Mouse (Mus musculus) megakaryocyte, embryonic 14.5 days (primary cell): ENCODE results near the gene Ltbp1. TPM values are rescaled to one million over a fixed set of nuclear protein-coding genes. Genes with fewer than 3 reads are reported as not detected.

Experiments used
- H3K27me3 ChIP-seq: replicated peaks from 2 replicates; pipeline ENCODE3; 2012; ENCODE audit warnings: inconsistent platforms
- H3K36me3 ChIP-seq: replicated peaks from 2 replicates; pipeline ENCODE3; 2012; ENCODE audit warnings: low read length, inconsistent platforms, mixed read lengths
- H3K4me1 ChIP-seq: 2 replicates; pipeline ENCODE4 v1.6.1; 2012; ENCODE audit warnings: inconsistent platforms
- H3K4me3 ChIP-seq: replicated peaks from 2 replicates; pipeline ENCODE3; 2012; ENCODE audit warnings: moderate library complexity, mild to moderate bottlenecking, inconsistent platforms
- H3K9me3 ChIP-seq: 2 replicates; pipeline ENCODE4 v1.6.1; 2012; ENCODE audit warnings: inconsistent platforms
- FLI1 ChIP-seq: IDR thresholded peaks from 2 replicates; pipeline ENCODE4 v1.6.1; 2012; ENCODE audit warnings: low read length, inconsistent platforms, mixed read lengths
- GATA1 ChIP-seq: IDR thresholded peaks from 3 replicates; pipeline ENCODE4 v1.6.1; 2012; ENCODE audit warnings: mixed read lengths, low read length, inconsistent platforms, borderline replicate concordance
- polyA plus RNA-seq: library from polyadenylated mRNA; stranded (reverse); fragments of >175 nt; gene quantifications from 2 replicates; pipeline ENCODE4 v1.2.3, GENCODE M21; 2012; ENCODE audit warnings: low replicate concordance; ENCODE audit not compliant: insufficient read depth

Ltbp1 gene
- polyA plus RNA-seq, 1 experiment, result 30.6 TPM

DNA sequence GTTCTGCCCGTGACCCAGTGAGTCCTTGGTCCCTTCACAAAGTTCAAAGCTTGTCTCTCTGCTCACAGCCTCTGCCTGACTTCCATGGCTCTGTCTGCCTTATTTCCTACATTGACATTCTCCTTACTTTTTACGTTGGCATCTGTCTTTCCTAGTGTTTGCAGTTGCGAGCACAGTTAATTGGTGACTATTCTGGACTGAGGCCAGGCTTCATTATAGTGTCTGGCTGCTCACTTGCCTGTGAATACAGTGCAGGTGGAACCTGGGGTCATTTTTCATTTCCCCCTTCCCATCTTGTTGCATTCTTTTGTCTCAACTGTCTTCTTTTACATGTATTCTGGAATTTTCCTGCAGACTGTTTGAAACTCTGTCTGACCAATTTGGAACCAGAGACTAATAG is 287.6 kb downstream of the Ltbp1 start:
- Histone ChIP-seq H3K9me3 (no peaks in the 10 kb centered on the region), H3K4me1 (no peaks in the 10 kb centered on the region), H3K27me3 (no peaks in the 10 kb centered on the region), H3K4me3 (no peak overlapping the region), H3K36me3 (peaks cover 92% of the 10 kb centered on the region)
- TF ChIP-seq FLI1 (no peak), GATA1 (no peak)

DNA sequence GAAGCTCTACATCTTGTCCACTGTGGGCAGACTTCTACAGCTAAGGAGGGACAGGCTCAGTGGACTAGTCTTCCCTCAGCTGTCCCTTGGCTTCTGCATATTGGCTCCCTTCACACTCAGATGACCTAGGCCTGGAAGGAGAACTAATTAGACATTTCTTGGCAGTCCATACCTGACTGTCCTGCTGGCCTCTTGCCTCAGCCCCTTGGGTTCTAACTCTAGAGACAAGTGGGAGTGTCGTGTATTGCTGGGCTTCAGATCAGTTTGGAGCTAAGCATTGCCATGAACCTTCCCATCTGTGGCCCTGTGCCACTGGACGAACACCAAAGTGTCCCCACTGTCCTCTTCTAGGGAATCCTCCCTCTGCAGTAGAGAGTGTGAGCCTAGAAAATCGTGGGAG is 288.4 kb downstream of the Ltbp1 start:
- H3K4me3 ChIP-seq, result no peak overlapping the region
- H3K9me3 ChIP-seq, result no peaks in the 10 kb centered on the region
- no peaks in the 10 kb centered on the region for H3K27me3 ChIP-seq
- no peaks in the 10 kb centered on the region for H3K4me1 ChIP-seq
- H3K36me3 ChIP-seq, result peaks cover 97% of the 10 kb centered on the region
- TF ChIP-seq FLI1, result no peak
- no peak for TF ChIP-seq GATA1

DNA sequence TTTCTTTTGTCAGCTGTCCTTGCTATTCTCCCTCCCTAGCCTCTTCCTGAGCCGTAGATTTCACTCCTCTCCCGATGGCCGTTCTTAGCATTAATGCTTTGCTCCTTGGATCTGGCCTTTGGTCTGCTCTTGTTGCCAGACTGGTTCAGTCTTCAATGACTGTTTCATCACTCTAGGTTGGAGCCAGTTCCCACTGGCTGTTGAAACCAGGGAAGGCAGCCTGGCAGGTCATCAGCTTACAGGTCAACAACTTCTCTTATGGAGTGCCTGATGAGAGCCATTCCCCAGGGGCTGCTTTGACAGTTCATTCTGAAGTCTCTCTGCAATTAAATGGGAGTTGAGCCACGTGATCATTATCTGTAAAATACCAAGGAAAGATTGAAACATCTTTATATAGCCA is 295.5 kb downstream of the Ltbp1 start:
- Histone ChIP-seq H3K9me3 (no peaks in the 10 kb centered on the region), H3K27me3 (no peaks in the 10 kb centered on the region), H3K4me3 (no peak overlapping the region), H3K4me1 (no peaks in the 10 kb centered on the region; the same call in 1 of the 2 replicates), H3K36me3 (peaks cover 96% of the 10 kb centered on the region)
- TF ChIP-seq FLI1 (no peak), GATA1 (no peak)

DNA sequence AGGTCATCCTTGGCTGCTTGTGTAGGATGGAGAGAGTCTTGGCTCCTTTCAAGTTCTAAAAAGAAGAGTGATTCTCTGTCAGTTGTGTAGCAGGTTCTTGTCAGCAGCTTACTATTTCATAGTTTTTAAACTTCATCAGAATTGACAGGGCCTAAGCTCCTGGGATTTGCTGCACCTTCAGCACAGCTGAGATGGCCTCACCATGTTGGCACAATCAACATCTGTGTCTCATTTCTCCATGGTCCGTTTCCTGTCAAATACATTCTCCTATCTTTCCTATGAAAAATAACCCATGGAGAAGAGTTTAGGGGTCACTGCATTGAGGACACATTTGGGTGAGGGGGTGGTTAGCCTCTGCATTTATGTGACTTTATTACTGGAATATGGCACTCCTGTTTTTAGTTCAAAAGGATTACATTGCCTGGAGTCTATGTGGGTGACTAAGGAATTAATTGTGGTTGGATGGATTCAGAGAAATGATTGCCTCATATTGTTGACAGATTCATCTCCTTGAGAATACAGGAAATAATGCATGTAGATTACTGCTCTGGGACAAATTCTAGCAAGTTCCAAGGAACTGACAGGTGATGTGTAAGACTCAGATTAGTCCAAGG is 299.5 kb downstream of the Ltbp1 start:
- Histone ChIP-seq H3K36me3 (peaks cover 92% of the 10 kb centered on the region), H3K4me3 (no peak overlapping the region), H3K9me3 (no peaks in the 10 kb centered on the region), H3K27me3 (no peaks in the 10 kb centered on the region), H3K4me1 (no peaks in the 10 kb centered on the region; the same call in 1 of the 2 replicates)
- TF ChIP-seq GATA1 (no peak), FLI1 (no peak)

DNA sequence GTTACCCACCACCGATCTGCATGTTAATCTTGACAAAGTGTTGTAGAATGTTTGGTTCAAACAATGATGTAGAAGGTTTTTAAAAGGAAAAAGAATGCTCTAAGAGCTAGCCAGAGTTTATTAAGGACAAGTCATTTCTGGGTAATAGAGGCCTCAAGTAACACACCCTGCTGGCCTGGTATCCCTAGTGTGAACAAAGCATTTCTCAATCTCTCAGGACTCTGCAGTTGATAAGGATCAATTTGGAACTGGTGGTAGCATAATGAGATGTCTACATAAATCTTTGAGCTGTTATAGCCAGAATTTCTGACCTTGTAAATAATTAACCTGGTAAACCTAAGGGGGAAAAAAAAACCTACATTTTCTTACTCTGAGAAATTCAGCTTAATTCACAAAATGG is 300.3 kb downstream of the Ltbp1 start:
- H3K9me3 ChIP-seq, result no peaks in the 10 kb centered on the region
- H3K4me3 ChIP-seq, result no peak overlapping the region
- H3K27me3 ChIP-seq, result no peaks in the 10 kb centered on the region
- TF ChIP-seq FLI1 (no peak), GATA1 (no peak)
- no peaks in the 10 kb centered on the region; the same call in 1 of the 2 replicates for H3K4me1 ChIP-seq
- peaks cover 91% of the 10 kb centered on the region for H3K36me3 ChIP-seq

DNA sequence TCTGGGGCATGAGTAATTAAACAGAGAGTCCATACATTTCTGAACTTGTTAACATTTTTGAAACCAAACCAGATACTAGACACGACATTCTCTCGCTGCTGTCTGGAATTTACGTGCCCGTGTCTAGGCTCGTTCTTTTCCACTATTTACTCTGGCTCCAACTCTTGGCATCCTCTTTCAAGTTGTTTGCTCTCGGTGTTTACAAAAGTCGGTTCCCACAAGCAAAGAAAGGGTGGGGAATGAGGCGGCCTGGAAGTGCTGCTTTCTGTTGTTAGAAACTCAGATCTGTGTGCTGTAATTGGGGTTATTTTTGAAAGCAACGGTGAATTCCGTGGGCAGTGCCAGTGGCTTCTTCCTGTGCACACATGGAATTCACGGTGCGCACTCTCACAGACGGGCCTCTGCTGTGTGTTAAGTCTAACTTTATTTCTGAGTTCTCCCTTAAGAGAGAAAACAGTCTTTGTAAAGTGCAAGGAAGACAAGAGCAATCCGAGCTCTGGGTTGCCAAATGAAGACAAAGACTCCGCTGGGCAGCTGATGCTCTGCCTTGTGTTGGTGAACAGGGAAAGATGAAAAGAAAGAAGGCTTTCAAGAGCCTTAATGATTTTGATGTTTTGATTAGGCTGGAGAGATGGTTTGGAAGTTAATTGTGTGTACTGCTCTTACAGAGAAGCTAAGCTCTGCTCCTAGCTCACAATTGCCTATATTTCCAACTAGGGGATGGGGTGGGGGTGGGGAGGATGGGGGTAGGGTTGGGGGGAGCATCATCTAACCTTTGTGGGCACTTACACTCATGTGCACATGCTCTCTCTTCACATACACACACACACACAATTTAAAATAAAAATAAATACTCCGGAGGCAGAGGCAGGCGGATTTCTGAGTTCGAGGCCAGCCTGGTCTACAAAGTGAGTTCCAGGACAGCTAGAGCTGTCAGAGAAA is 302.0 kb downstream of the Ltbp1 start:
- no peak overlapping the region for H3K4me3 ChIP-seq
- no peak for TF ChIP-seq GATA1
- TF ChIP-seq FLI1, result no peak

DNA sequence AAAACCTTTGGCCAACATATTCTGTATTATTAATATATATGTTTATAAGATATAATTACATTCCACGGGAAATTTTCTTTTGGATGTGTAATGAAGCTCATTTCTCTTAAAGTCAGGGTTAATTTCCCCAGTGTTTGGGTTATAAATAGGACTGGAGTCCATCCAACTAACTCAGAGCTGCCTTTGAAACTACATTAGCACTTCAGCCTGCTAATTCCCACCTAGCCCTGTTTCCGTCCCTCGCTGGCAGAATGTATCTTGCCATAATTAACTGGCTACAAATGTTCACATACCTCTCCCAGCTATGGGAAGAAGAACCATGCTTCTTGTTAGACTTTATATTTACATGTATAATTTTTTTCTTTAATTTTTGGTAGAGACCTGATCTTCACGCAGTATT is 311.7 kb downstream of the Ltbp1 start:
- peaks cover 17% of the 10 kb centered on the region for H3K4me1 ChIP-seq
- H3K27me3 ChIP-seq, result no peaks in the 10 kb centered on the region
- peaks cover 100% of the 10 kb centered on the region for H3K36me3 ChIP-seq
- H3K4me3 ChIP-seq, result no peak overlapping the region
- H3K9me3 ChIP-seq, result no peaks in the 10 kb centered on the region
- TF ChIP-seq GATA1 (no peak), FLI1 (no peak)

More for the DNA sequence above, 302.0 kb downstream of the Ltbp1 start:
- Histone ChIP-seq H3K36me3 (peaks cover 93% of the 10 kb centered on the region), H3K27me3 (no peaks in the 10 kb centered on the region), H3K4me1 (no peaks in the 10 kb centered on the region; the same call in 1 of the 2 replicates), H3K9me3 (no peaks in the 10 kb centered on the region)

DNA sequence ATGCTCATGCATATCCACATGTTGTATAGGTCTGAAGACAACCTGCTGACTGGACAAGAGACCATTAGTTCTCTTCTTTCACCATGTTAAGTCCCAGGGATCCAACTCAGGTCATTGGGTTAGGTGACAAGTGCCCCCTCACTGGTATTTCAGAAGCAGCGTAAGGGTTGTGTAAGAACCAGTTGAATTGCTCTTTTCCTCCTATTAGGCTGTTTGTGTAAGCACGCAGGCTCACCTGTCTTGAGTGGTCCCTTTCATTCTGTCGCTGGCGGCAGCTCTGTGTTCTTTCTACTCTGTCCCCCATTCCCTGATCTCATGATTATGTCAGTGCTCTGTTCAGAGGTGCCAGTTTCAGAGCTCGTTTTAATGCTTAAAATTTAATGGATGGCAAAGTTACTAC is 317.9 kb downstream of the Ltbp1 start:
- peaks cover 4% of the 10 kb centered on the region; the same call in 1 of the 2 replicates for H3K4me1 ChIP-seq
- H3K4me3 ChIP-seq, result no peak overlapping the region
- H3K9me3 ChIP-seq, result no peaks in the 10 kb centered on the region
- H3K36me3 ChIP-seq, result peaks cover 100% of the 10 kb centered on the region
- TF ChIP-seq FLI1, result no peak
- TF ChIP-seq GATA1, result no peak
- H3K27me3 ChIP-seq, result no peaks in the 10 kb centered on the region

DNA sequence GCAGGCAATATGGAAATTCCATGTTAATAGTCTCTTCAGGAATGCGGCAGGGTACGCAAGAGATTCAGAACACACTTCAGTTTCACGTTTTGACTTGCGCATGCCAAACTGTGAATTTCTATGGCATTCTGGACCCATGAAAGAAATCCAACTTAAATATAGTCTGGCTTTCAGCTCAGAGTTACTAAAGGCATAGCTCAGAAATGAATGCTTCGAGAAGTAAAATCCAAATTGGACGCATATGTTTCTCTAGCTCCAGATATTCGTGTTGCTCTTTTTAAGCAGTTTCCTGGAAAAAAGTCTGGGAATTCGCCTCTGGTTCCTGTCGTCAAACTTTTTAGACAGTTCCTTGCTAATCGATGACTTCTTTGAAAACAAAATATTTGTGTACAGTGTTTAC is 318.4 kb downstream of the Ltbp1 start:
- H3K4me3 ChIP-seq, result no peak overlapping the region
- peaks cover 4% of the 10 kb centered on the region; the same call in 1 of the 2 replicates for H3K4me1 ChIP-seq
- no peaks in the 10 kb centered on the region for H3K9me3 ChIP-seq
- no peaks in the 10 kb centered on the region for H3K27me3 ChIP-seq
- TF ChIP-seq GATA1 (no peak), FLI1 (no peak)
- peaks cover 100% of the 10 kb centered on the region for H3K36me3 ChIP-seq
